Mouse (Mus musculus) MEL (cell line): ENCODE results near the gene Gm826. TPM values are rescaled to one million over a fixed set of nuclear protein-coding genes. Genes with fewer than 3 reads are reported as not detected.

Source experiments
- DNase-seq: peaks from one replicate; pipeline ENCODE4 v3.0.0; 2011; ENCODE audit warnings: low read depth, low spot score
- H3K27ac ChIP-seq: 2 replicates; pipeline ENCODE4 v1.5.1; 2012; ENCODE audit warnings: low read depth, mild to moderate bottlenecking, control low read depth, low read length, moderate library complexity; ENCODE audit not compliant: control insufficient read depth
- H3K27me3 ChIP-seq, 2 experiments: fragments of 150-350 bp in 1 of 2; sonication (generic) in 1 of 2; 2 replicates each; pipeline ENCODE4 v1.6.1; 2012; ENCODE audit warnings: low read length in 2 of 2, mild to moderate bottlenecking in 2 of 2, improper control_type of control experiment in 1 of 2, moderate library complexity in 1 of 2; ENCODE audit not compliant: insufficient read depth in 2 of 2, control insufficient read depth in 1 of 2
- H3K36me3 ChIP-seq, 2 experiments: 2 replicates each; pipeline ENCODE4 v1.6.1; 2012 to 2014; ENCODE audit warnings: low read length in 2 of 2, improper control_type of control experiment in 1 of 2, inconsistent platforms in 1 of 2, mild to moderate bottlenecking in 1 of 2; ENCODE audit not compliant: insufficient read depth in 2 of 2, control insufficient read depth in 1 of 2
- H3K4me1 ChIP-seq, 2 experiments: fragments of 150-350 bp in 1 of 2; sonication (generic) in 1 of 2; 2 replicates each; pipeline ENCODE4 v1.6.1; 2012; ENCODE audit warnings: low read length in 2 of 2, improper control_type of control experiment in 1 of 2, mild to moderate bottlenecking in 1 of 2; ENCODE audit not compliant: insufficient read depth in 2 of 2, control insufficient read depth in 1 of 2
- H3K4me3 ChIP-seq, 2 experiments: fragments of 150-350 bp in 1 of 2; sonication (generic) in 1 of 2; 2 replicates each; pipeline ENCODE4 v1.5.1; 2012; ENCODE audit warnings: low read depth in 2 of 2, low read length in 2 of 2, mild to moderate bottlenecking in 2 of 2, moderate library complexity in 2 of 2, control low read depth in 1 of 2, improper control_type of control experiment in 1 of 2; ENCODE audit not compliant: control insufficient read depth in 1 of 2, insufficient read depth in 1 of 2
- H3K79me2 ChIP-seq: 2 replicates; pipeline ENCODE4 v1.6.1; 2012; ENCODE audit warnings: mild to moderate bottlenecking, low read length, moderate library complexity; ENCODE audit not compliant: control insufficient read depth, poor library complexity, insufficient read depth
- H3K9ac ChIP-seq: 2 replicates; pipeline ENCODE4 v1.6.1; 2012; ENCODE audit warnings: low read depth, mild to moderate bottlenecking, control low read depth, low read length, moderate library complexity; ENCODE audit not compliant: control insufficient read depth, poor library complexity, severe bottlenecking
- H3K9me3 ChIP-seq: fragments of 150-350 bp; sonication (generic); replicated peaks from 2 replicates; pipeline ENCODE4 v1.6.1; 2012; ENCODE audit warnings: mild to moderate bottlenecking, low read length, improper control_type of control experiment, moderate library complexity; ENCODE audit not compliant: insufficient read depth
- CHD2 ChIP-seq: IDR thresholded peaks from 2 replicates; pipeline ENCODE4 v1.6.1; 2011; ENCODE audit warnings: low read length, improper control_type of control experiment
- CTCF ChIP-seq, 3 experiments: IDR thresholded peaks in 2 of 3; conservative IDR thresholded peaks in 1 of 3; 2 replicates each; pipeline ENCODE4 v1.5.1; 2011 to 2012; ENCODE audit warnings: low read length in 3 of 3, low read depth in 2 of 3, mild to moderate bottlenecking in 2 of 3, improper control_type of control experiment in 1 of 3, inconsistent platforms in 1 of 3, mixed read lengths in 1 of 3, moderate library complexity in 1 of 3; ENCODE audit not compliant: control insufficient read depth in 1 of 3, insufficient read depth in 1 of 3, poor library complexity in 1 of 3, severe bottlenecking in 1 of 3
- ETS1 ChIP-seq: IDR thresholded peaks from 2 replicates; pipeline ENCODE4 v1.6.1; 2012; ENCODE audit warnings: low read depth, mild to moderate bottlenecking, inconsistent platforms, low read length, improper control_type of control experiment, moderate library complexity
- GABPA ChIP-seq: IDR thresholded peaks from 2 replicates; pipeline ENCODE4 v1.6.1; 2012; ENCODE audit warnings: low read depth, mild to moderate bottlenecking, inconsistent platforms, low read length, improper control_type of control experiment, moderate library complexity
- KAT2A ChIP-seq: conservative IDR thresholded peaks from 2 replicates; pipeline ENCODE4 v1.6.1; 2012; ENCODE audit warnings: low read depth, low read length, improper control_type of control experiment, inconsistent platforms
- MAFK ChIP-seq: IDR thresholded peaks from 2 replicates; pipeline ENCODE4 v1.6.1; 2011; ENCODE audit warnings: low read depth, mild to moderate bottlenecking, low read length, improper control_type of control experiment, borderline replicate concordance
- MAX ChIP-seq: IDR thresholded peaks from 2 replicates; pipeline ENCODE4 v1.6.1; 2011; ENCODE audit warnings: low read length, improper control_type of control experiment
- MEF2A ChIP-seq: IDR thresholded peaks from 2 replicates; pipeline ENCODE4 v1.6.1; 2014; ENCODE audit warnings: low read depth, mild to moderate bottlenecking, inconsistent platforms, low read length, improper control_type of control experiment; ENCODE audit not compliant: poor library complexity, insufficient replicate concordance, severe bottlenecking; ENCODE audit errors: extremely low read depth
- MXI1 ChIP-seq: IDR thresholded peaks from 2 replicates; pipeline ENCODE4 v1.6.1; 2011; ENCODE audit warnings: mild to moderate bottlenecking, low read depth, low read length, improper control_type of control experiment
- MYC ChIP-seq: IDR thresholded peaks from 2 replicates; pipeline ENCODE4 v1.6.1; 2011; ENCODE audit warnings: low read depth, mild to moderate bottlenecking, low read length, improper control_type of control experiment, moderate library complexity
- NELFE ChIP-seq: IDR thresholded peaks from 2 replicates; pipeline ENCODE4 v1.6.1; 2011; ENCODE audit warnings: low read depth, low read length, improper control_type of control experiment
- SIN3A ChIP-seq: IDR thresholded peaks from 2 replicates; pipeline ENCODE4 v1.6.1; 2012; ENCODE audit warnings: low read length, improper control_type of control experiment, inconsistent platforms
- SMC3 ChIP-seq: IDR thresholded peaks from 2 replicates; pipeline ENCODE4 v1.6.1; 2011; ENCODE audit warnings: low read depth, low read length, improper control_type of control experiment
- TBP ChIP-seq: IDR thresholded peaks from 2 replicates; pipeline ENCODE4 v1.8.0; 2011; ENCODE audit warnings: low read depth, low read length, improper control_type of control experiment
- TCF12 ChIP-seq: IDR thresholded peaks from 2 replicates; pipeline ENCODE4 v1.6.1; 2014; ENCODE audit warnings: low read depth, mild to moderate bottlenecking, inconsistent platforms, low read length, improper control_type of control experiment, moderate library complexity
- USF2 ChIP-seq, 2 experiments: IDR thresholded peaks; 2 replicates each; pipeline ENCODE4 v1.6.1; 2011 to 2012; ENCODE audit warnings: improper control_type of control experiment in 2 of 2, low read length in 2 of 2, borderline replicate concordance in 1 of 2, inconsistent platforms in 1 of 2, low read depth in 1 of 2, mild to moderate bottlenecking in 1 of 2; ENCODE audit not compliant: insufficient read depth in 1 of 2
- ZC3H11A ChIP-seq: IDR thresholded peaks from 2 replicates; pipeline ENCODE4 v1.6.1; 2012; ENCODE audit warnings: low read depth, mild to moderate bottlenecking, inconsistent platforms, low read length, improper control_type of control experiment
- ZKSCAN1 ChIP-seq: IDR thresholded peaks from 2 replicates; pipeline ENCODE4 v1.6.1; 2012; ENCODE audit warnings: low read depth, mild to moderate bottlenecking, inconsistent platforms, low read length, improper control_type of control experiment, moderate library complexity
- ZMIZ1 ChIP-seq: IDR thresholded peaks from 2 replicates; pipeline ENCODE4 v1.6.1; 2012; ENCODE audit warnings: low read depth, mild to moderate bottlenecking, inconsistent platforms, low read length, improper control_type of control experiment, moderate library complexity
- polyA plus RNA-seq, 2 experiments: library from polyadenylated mRNA; stranded (reverse) in 1 of 2; unstranded in 1 of 2; fragments of >175 nt in 1 of 2; fragments of >200 nt in 1 of 2; gene quantifications; 2 replicates each; pipeline versions ENCODE4 v1.2.1 to v1.2.4; 2012; ENCODE audit warnings: low replicate concordance in 2 of 2, low read depth in 1 of 2; ENCODE audit not compliant: insufficient read length in 2 of 2, insufficient read depth in 1 of 2, missing spikeins in 1 of 2
- total RNA-seq: library from RNA; depleted of rRNA; stranded (reverse); fragments of 300-350 nt; gene quantifications from 2 replicates; pipeline ENCODE4 v1.2.3, GENCODE M21; 2012

Gene Gm826
- total and polyA plus RNA-seq, 3 experiments: not detected

- no peak for TF ChIP-seq ZKSCAN1
- no peak for TF ChIP-seq MAX
- TF ChIP-seq TCF12: no peak
- TF ChIP-seq MEF2A: no peak
- no peak for TF ChIP-seq GABPA
- Histone ChIP-seq H3K27me3 (no peaks in the 10 kb centered on the region), H3K4me1 (no peaks in the 10 kb centered on the region), H3K4me3 (no peak overlapping the region), H3K9me3 (no peaks in the 10 kb centered on the region), H3K79me2 (no peaks in the 10 kb centered on the region), H3K36me3 (no peaks in the 10 kb centered on the region), H3K9ac (no peak overlapping the region), H3K27ac (no peak overlapping the region)
- DNase-seq: no peak
Measured at GRCm38 (mm10) chr2:160339595-160339994, 5.6 kb upstream of the Gm826 start.

- H3K79me2 ChIP-seq: no peaks in the 10 kb centered on the region
- no peak for DNase-seq
- H3K9me3 ChIP-seq: no peaks in the 10 kb centered on the region
- no peak overlapping the region for H3K4me3 ChIP-seq
- no peak for TF ChIP-seq MAFK
- TF ChIP-seq MXI1: no peak
- TF ChIP-seq SMC3: no peak
- no peak for TF ChIP-seq CHD2
- no peak overlapping the region for H3K27ac ChIP-seq
- H3K9ac ChIP-seq: no peak overlapping the region
- no peaks in the 10 kb centered on the region for H3K36me3 ChIP-seq
- H3K27me3 ChIP-seq: no peaks in the 10 kb centered on the region
- no peaks in the 10 kb centered on the region for H3K4me1 ChIP-seq
Measured at GRCm38 (mm10) chr2:160336053-160336452, 2.1 kb upstream of the Gm826 start.

- Histone ChIP-seq H3K4me3 (no peak overlapping the region), H3K9me3 (no peaks in the 10 kb centered on the region), H3K9ac (no peak overlapping the region)
Measured at GRCm38 (mm10) chr2:160335043-160335442, 1.1 kb upstream of the Gm826 start.

More at GRCm38 (mm10) chr2:160335043-160335442, 1.1 kb upstream of the Gm826 start:
- no peaks in the 10 kb centered on the region for H3K36me3 ChIP-seq
- H3K27ac ChIP-seq: no peak overlapping the region
- no peaks in the 10 kb centered on the region for H3K4me1 ChIP-seq
- TF ChIP-seq USF2 (IDR thresholded peaks at IDR 0.05; ENCODE audit: borderline replicate concordance in 1 of 2, insufficient read depth in 1 of 2, low read depth in 1 of 2, low read length in 2 of 2) (no peak), ETS1 (no peak), ZKSCAN1 (no peak), ZC3H11A (no peak), NELFE (no peak), TBP (no peak), CTCF (IDR thresholded peaks at IDR 0.05 in 2 of 3, conservative IDR thresholded peaks at IDR 0.05 in 1 of 3; ENCODE audit: control insufficient read depth in 1 of 3, insufficient read depth in 1 of 3, low read depth in 2 of 3, low read length in 3 of 3, poor library complexity in 1 of 3, severe bottlenecking in 1 of 3) (no peak), MYC (no peak), TCF12 (no peak), KAT2A (no peak), SIN3A (no peak), ZMIZ1 (no peak)
- H3K79me2 ChIP-seq: no peaks in the 10 kb centered on the region
- DNase-seq: no peak
- no peaks in the 10 kb centered on the region for H3K27me3 ChIP-seq
